Mouse (Mus musculus): ENCODE measurements around the gene Mymx. TPM values are rescaled to one million over a fixed set of nuclear protein-coding genes. Genes with fewer than 3 reads are reported as not detected.

Mymx gene
- polyA plus RNA-seq, 1 experiment = not detected

GRCm38 (mm10) chr17:45568990-45569389, 32.9 kb downstream of the Mymx start:
- Histone ChIP-seq H3K27ac (ENCODE audit: insufficient read depth, low read depth, low read length) (no peak overlapping the region), H3K4me1 (ENCODE audit: control insufficient read depth, insufficient read depth, low read length) (peaks cover 15% of the 10 kb centered on the region), H3K4me3 (ENCODE audit: insufficient read depth, low read depth, low read length) (no peak overlapping the region)
- WGBS = 82% methylated on average over 12 of the region's 12 CpGs
- TF ChIP-seq POLR2A (IDR thresholded peaks at IDR 0.05; ENCODE audit: insufficient read depth, low read depth, low read length) = no peak
- no peak for TF ChIP-seq CTCF (IDR thresholded peaks at IDR 0.05; ENCODE audit: insufficient read depth, low read depth, low read length)

- H3K4me1 ChIP-seq (ENCODE audit: control insufficient read depth, insufficient read depth, low read length) = peaks cover 15% of the 10 kb centered on the region
- 34% methylated on average over 4 of the region's 4 CpGs for WGBS
- H3K4me3 ChIP-seq (ENCODE audit: insufficient read depth, low read depth, low read length) = no peak overlapping the region
- no peak for TF ChIP-seq POLR2A (IDR thresholded peaks at IDR 0.05; ENCODE audit: insufficient read depth, low read depth, low read length)
- TF ChIP-seq CTCF (IDR thresholded peaks at IDR 0.05; ENCODE audit: insufficient read depth, low read depth, low read length) = no peak
- H3K27ac ChIP-seq (ENCODE audit: insufficient read depth, low read depth, low read length) = no peak overlapping the region
Measured at GRCm38 (mm10) chr17:45567162-45567601, 34.7 kb downstream of the Mymx start.

- TF ChIP-seq POLR2A (IDR thresholded peaks at IDR 0.05; ENCODE audit: insufficient read depth, low read depth, low read length) = 0 out of 2 replicates have a peak, but pooled peaks have one; percentile 22
- TF ChIP-seq CTCF (IDR thresholded peaks at IDR 0.05; ENCODE audit: insufficient read depth, low read depth, low read length) = no peak
- WGBS = 56% methylated on average over 18 of the region's 18 CpGs
- Histone ChIP-seq H3K4me1 (ENCODE audit: control insufficient read depth, insufficient read depth, low read length) (peaks cover 15% of the 10 kb centered on the region), H3K27ac (ENCODE audit: insufficient read depth, low read depth, low read length) (no peak overlapping the region), H3K4me3 (ENCODE audit: insufficient read depth, low read depth, low read length) (no peak overlapping the region)
Measured at GRCm38 (mm10) chr17:45566360-45567161, 35.3 kb downstream of the Mymx start.

- H3K4me3 ChIP-seq (ENCODE audit: insufficient read depth, low read depth, low read length) = no peak overlapping the region
- WGBS = 83% methylated on average over 1 of the region's 1 CpGs
- peaks cover 13% of the 10 kb centered on the region for H3K4me1 ChIP-seq (ENCODE audit: control insufficient read depth, insufficient read depth, low read length)
Measured at GRCm38 (mm10) chr17:45566031-45566359, 35.9 kb downstream of the Mymx start.

GRCm38 (mm10) chr17:45565103-45565502, 36.8 kb downstream of the Mymx start:
- Histone ChIP-seq H3K27ac (ENCODE audit: insufficient read depth, low read depth, low read length) (no peak overlapping the region), H3K4me3 (ENCODE audit: insufficient read depth, low read depth, low read length) (peak overlapping the region; percentile 90; the same call in 1 of the 2 replicates), H3K4me1 (ENCODE audit: control insufficient read depth, insufficient read depth, low read length) (peaks cover 13% of the 10 kb centered on the region)
- 92% methylated on average over 11 of the region's 11 CpGs for WGBS
- no peak for TF ChIP-seq CTCF (IDR thresholded peaks at IDR 0.05; ENCODE audit: insufficient read depth, low read depth, low read length)
- no peak for TF ChIP-seq POLR2A (IDR thresholded peaks at IDR 0.05; ENCODE audit: insufficient read depth, low read depth, low read length)

More at GRCm38 (mm10) chr17:45566031-45566359, 35.9 kb downstream of the Mymx start:
- H3K27ac ChIP-seq (ENCODE audit: insufficient read depth, low read depth, low read length) = no peak overlapping the region
- TF ChIP-seq POLR2A (IDR thresholded peaks at IDR 0.05; ENCODE audit: insufficient read depth, low read depth, low read length) (no peak), CTCF (IDR thresholded peaks at IDR 0.05; ENCODE audit: insufficient read depth, low read depth, low read length) (no peak)

GRCm38 (mm10) chr17:45564531-45565084, 37.3 kb downstream of the Mymx start:
- 10% methylated on average over 18 of the region's 18 CpGs for WGBS
- no peak for TF ChIP-seq CTCF (IDR thresholded peaks at IDR 0.05; ENCODE audit: insufficient read depth, low read depth, low read length)
- no peak for TF ChIP-seq POLR2A (IDR thresholded peaks at IDR 0.05; ENCODE audit: insufficient read depth, low read depth, low read length)
- Histone ChIP-seq H3K27ac (ENCODE audit: insufficient read depth, low read depth, low read length) (no peak overlapping the region), H3K4me1 (ENCODE audit: control insufficient read depth, insufficient read depth, low read length) (peaks cover 13% of the 10 kb centered on the region), H3K4me3 (ENCODE audit: insufficient read depth, low read depth, low read length) (peak overlapping the region; percentile 90)

- Histone ChIP-seq H3K4me3 (ENCODE audit: insufficient read depth, low read depth, low read length) (peak within 1 kb of the TSS; percentile 90), H3K27ac (ENCODE audit: insufficient read depth, low read depth, low read length) (0 out of 2 replicates have a peak within 1 kb of the TSS, but pooled peaks have one; percentile 6), H3K4me1 (ENCODE audit: control insufficient read depth, insufficient read depth, low read length) (peaks cover 11% of the 10 kb centered on the region)
- peak; percentile 84 for TF ChIP-seq CTCF (IDR thresholded peaks at IDR 0.05; ENCODE audit: insufficient read depth, low read depth, low read length)
- TF ChIP-seq POLR2A (IDR thresholded peaks at IDR 0.05; ENCODE audit: insufficient read depth, low read depth, low read length) = peak; percentile 69; the same call in 1 of the 2 replicates
- WGBS = under 1% methylated on average over 57 of the region's 61 CpGs
Measured at GRCm38 (mm10) chr17:45563655-45564530, 38.0 kb downstream of the Mymx start, which contains the start of gene Slc35b2. TSS of gene Slc35b2 (plus strand) at chr17:45563874.

GRCm38 (mm10) chr17:45563216-45563615, 38.7 kb downstream of the Mymx start:
- TF ChIP-seq POLR2A (IDR thresholded peaks at IDR 0.05; ENCODE audit: insufficient read depth, low read depth, low read length) = no peak
- TF ChIP-seq CTCF (IDR thresholded peaks at IDR 0.05; ENCODE audit: insufficient read depth, low read depth, low read length) = no peak
- H3K4me3 ChIP-seq (ENCODE audit: insufficient read depth, low read depth, low read length) = no peak overlapping the region
- 77% methylated on average over 12 of the region's 12 CpGs for WGBS
- peaks cover 11% of the 10 kb centered on the region for H3K4me1 ChIP-seq (ENCODE audit: control insufficient read depth, insufficient read depth, low read length)
- H3K27ac ChIP-seq (ENCODE audit: insufficient read depth, low read depth, low read length) = no peak overlapping the region
